Mouse (Mus musculus): ENCODE results near the gene Ano4.

Ano4 gene

DNA sequence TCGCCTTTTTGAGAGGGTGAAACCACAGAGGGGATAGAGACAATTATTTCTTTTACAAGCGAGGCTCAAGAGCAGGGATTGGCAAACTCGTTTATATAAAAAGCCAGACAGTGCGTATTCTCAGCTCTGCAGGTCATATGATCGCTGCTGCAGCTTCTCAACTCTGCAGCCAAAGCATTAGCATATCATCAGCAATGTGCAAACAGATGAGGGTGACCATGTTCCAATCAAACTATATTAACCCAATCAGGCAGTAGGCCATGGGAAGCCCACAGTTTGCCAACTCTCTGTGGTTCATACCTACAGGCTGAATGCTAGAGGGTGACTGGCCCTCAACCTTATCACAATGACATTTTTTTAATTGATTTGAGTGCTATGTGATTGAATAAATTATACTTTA, 64.2 kb downstream of the Ano4 start:
- no peak for DNase-seq (ENCODE audit: low spot score)

GRCm38 (mm10) chr10:89273001-89273680, 71.4 kb downstream of the Ano4 start:
- DNase-seq (ENCODE audit: low spot score): no peak

- DNase-seq (ENCODE audit: low spot score): no peak
Observed at GRCm38 (mm10) chr10:89267312-89267711, 77.2 kb downstream of the Ano4 start.

DNA sequence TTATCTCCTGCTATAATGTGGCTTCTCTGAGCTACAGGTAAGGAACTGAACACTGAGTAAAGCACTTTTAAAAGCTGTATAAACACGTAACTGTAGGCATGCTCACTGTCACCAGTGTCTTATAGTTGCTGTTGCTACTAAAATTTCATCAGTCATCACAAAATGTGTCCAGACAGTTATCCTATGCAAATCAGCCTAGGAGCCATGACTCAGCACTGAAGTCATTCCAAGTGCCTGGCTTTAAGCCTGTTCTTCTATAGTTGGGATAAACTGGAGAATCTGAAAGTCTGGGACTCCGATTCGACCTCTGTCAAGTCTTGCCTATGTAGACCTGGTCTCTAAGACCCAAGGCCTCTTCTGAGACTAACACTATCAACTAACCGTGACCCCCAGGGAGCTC, 81.2 kb downstream of the Ano4 start:
- DNase-seq (ENCODE audit: low spot score): no peak

DNA sequence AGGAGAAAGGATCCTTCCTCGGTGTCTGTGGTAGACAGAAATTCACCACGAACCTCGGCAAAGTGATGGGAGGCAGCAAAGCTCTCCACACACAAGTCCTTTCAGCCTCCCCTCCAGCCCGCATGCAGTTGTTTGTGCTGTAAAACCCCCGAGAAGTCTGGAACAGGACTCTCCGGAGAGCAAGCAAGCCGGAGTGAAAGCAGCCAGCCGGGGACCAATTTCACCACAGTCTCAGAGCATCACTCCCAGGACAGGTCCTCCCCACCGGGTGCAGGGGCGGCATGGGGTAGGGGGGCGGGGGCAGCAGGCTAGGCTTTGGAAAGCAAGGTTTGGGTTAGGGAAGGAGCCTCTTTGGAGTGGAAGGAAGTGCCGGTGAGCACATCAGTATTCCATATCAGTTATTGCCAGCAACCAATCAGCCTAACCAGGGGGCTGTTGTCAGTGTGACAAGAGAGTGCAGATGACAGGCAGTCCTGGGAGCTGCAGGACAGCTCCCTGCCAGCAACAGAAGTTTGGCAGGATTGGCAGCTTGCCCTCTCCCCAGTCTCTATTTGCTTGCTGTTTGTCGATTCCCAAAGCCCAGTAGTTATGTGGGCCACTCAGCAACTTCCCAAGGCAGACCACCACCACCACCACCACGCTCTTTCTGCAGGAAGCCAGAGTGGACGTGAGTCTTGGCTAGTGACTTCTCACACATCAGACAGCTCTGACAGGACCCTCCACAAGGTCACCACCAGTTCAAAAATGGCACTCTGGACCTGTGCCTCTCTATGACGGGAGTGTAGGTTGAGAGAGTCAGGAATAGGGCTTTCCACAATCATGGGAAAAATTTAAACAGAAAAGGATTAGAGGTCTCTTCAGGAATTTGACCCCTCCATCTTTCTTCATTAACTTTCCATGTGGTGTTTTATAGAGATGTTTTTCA, 86.8 kb downstream of the Ano4 start:
- no peak for DNase-seq (ENCODE audit: low spot score)

GRCm38 (mm10) chr10:89256762-89257456, 87.7 kb downstream of the Ano4 start:
- DNase-seq (ENCODE audit: low spot score): no peak

DNA sequence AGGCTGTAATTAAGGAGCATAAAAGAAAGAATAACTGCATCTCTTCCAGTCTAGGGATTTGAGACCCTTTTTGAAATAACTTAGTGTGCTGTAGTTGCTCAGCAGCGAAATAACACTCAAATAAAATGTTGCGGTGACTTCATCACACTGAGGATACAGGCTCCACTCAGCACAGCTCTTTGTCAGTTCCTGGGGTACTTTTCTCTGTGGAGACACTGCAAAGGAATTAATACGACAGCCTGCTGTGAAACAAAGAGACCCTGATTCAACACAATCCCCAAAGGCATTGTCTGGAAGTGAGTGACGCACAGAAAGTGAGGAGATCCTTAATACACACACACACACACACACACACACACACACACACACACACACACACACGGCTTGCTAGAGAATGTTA, 89.8 kb downstream of the Ano4 start:
- DNase-seq (ENCODE audit: low spot score): no peak

DNA sequence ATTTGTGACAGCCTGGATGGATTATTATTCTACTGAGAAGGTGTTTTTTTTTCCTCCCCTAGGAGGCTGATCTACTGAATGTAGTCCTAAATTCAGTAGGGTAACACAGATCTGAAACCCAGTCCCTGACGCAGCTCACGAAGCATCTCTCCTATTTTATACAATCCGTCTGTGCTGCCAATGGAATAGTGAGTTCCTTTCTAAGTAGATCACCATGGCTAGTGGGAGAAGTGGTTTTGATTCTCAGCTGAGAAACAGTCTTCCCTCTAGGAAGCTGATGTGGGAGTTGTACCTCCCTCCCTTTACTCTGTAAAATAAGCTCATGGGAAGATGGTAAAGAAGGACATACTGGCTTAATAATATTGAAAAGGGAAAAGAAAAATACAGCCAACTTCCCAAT, 90.8 kb downstream of the Ano4 start:
- no peak for DNase-seq (ENCODE audit: low spot score)

DNA sequence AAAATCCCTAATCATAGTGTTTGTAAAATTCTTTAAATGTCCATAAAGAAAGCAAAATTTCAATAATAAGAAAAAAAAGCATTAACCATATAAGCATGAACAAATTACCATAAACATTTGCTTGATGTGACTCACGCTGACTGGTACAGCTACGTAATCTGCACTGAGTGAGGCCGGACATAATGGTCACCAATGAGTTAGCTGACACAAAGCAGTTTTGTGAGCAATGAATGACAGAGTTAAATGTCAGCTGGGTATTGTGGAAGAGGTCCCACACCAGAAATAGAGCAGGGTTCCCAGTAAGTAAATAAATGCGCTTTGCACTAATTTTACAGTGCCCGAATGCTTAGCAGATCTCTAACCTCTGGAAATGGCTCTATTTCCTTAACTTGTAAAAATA, 91.9 kb downstream of the Ano4 start:
- DNase-seq (ENCODE audit: low spot score): no peak

- DNase-seq (ENCODE audit: low spot score): no peak
Observed at GRCm38 (mm10) chr10:89243808-89244207, 100.8 kb downstream of the Ano4 start.

DNA sequence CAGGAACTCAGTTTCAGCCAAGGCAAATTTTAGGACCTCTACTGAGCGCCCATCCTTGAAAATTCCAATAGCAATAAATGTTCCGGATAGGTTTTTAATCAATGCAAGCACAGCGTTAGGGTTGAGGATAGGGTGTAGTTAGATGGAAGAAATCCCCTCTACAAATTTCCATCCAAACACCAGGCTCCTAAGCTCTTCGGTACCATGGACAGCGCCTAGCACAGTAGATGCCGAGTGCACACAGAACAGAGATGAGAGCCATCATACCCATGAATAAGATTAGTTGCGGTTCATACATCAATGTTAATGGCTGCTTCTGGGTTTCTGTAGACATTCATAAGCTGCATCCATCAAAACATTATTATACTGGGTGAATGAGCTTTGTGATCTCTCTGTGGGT, 120.0 kb downstream of the Ano4 start:
- DNase-seq (ENCODE audit: low spot score): no peak

DNA sequence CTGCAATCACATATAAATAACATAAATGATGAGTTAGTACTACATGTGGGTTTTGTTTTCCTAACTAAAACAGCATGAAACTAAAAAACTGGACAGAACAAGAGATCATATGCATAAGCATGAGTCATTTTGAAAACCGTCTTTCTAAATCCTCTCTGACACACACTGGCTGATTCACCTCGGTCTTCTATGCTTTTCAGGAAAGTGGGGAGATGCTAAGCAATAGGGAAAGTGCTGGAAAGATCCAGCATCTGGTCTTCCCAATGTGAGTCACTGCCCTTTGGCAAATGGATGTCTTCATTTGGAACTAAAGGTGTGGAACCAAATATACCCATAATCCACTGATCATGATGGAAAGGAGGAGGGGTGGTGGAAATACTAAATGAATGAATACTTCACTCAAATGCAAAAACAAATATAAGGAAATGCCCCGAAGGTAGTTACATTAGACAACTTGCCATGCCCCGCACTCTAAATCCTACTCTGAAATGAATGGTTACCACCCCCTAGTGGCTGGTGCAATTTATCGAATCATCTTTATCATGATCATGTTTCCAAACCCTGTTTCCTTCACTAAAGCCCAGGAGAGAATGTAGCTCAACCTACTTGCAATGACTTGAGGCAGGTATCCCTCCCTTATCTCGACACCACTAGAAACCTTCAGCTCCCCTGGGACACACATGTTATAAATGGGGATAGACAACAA, 122.1 kb downstream of the Ano4 start:
- no peak for DNase-seq (ENCODE audit: low spot score)

DNA sequence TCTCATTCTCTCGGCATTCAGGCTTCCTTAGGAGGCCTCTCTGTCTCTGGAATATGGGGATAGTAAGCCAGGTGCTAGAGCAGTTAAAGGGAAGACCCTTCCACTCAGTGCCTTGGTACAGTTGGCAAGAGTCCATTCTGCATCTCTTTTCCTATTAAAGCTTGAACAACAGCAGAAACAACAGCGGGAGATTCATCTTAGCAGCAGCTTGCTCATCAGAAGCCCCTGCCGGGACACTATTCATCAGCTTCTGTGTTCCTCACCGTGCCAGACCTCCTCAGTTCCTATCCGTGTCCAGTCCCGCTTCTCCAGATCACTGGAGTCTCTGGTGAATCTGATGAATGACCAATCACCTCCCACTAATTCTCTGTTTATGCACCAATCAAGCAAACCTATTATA, 128.5 kb downstream of the Ano4 start:
- no peak for DNase-seq (ENCODE audit: low spot score)

- no peak for DNase-seq (ENCODE audit: low spot score)
Observed at GRCm38 (mm10) chr10:89205858-89206257, 138.7 kb downstream of the Ano4 start.

- no peak for DNase-seq (ENCODE audit: low spot score)
Observed at GRCm38 (mm10) chr10:89196444-89196843, 148.1 kb downstream of the Ano4 start.

DNA sequence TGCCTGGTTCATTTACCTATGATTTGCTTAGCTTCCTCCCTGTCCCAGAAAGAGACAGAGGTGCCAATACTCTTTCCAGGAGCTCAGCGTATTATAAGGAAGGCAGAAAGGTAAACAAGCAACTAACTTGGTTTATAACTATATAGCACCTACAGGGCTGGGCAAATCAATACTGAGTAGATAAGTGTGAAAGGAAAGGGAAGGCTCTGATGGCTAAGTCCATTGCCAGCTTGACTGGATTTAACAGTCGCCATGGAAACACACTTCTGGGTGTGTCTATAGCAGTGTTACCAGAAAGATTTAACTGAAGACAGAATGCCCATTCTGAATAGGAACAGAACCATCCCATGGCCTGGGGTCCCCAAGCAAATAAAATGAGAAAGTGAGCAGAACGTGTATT, 149.5 kb downstream of the Ano4 start:
- DNase-seq (ENCODE audit: low spot score): no peak

DNA sequence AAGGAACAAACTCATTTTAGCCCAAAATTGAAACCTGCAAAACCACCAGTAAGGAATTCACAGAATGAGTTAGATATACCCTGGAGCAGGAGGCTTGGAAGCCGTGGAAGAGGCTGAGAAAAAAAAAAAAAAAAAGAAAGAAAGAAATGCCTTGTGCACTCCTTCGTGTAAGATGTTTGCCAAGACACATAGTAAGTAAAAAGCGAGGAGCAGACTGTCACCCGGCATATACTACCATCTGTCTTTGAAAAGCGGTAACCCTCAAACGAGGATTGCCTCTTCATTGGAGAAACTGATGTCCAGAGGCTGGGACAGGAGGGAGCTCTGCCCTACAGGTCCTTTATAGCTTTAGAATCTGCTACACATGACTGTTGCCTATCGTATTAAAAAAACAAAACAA, 150.1 kb downstream of the Ano4 start:
- DNase-seq (ENCODE audit: low spot score): no peak

DNA sequence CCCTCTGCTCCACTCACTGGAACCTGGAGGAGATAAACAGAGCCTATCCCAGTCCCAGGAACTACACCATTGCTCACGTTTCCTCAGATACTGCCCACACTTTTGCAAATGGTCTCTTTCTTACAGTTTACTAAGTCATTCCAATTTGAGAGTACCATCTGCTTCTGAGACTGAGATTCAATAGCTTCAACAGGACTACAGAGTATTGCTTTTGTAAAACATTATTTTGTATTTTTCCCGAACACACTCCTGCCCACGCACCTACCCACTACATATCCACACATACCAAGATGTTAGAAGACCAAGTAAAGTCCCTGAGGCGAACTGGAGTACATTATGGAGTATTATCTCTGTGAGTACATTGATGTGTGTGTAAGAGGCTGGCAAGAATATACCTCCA, 166.6 kb downstream of the Ano4 start:
- no peak for DNase-seq (ENCODE audit: low spot score)

DNA sequence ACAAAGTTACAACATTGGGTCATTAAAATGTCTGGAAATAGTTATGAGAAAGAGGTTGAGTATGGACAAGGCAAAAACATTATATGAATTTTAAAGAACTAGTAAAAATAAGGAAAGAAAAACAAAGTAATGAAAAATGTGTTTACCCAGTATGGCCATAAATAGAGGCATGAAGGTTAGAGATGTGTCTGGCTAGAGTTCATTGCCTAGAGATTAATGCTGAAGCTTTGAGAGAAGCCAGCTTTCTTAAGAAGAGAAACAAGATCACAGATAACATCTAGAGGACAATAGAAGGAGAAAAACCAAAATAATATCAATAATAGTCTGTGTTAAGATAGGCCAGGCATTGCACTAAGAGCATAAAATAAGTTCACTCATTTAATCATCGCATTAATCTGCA, 180.0 kb downstream of the Ano4 start:
- no peak for DNase-seq (ENCODE audit: low spot score)

DNA sequence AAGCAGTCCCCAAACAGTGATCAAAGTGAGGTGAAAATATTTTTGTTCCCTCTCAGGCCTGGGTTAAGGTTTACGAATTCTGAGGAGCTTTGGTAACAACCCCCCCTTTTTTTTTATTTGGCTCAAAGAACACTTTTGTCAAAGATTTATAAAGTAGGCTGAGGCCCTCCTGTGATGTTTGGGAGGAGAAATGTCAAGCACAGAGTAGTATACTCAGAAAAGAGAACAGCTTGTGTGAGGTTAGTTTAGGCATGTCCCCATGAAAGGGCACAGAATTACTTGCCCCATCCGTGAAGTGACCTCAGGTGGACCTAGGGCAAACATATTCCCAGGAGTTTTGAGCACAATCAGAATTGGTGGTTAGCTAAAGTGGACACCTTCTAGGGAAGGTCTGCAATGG, 189.1 kb downstream of the Ano4 start:
- DNase-seq (ENCODE audit: low spot score): no peak

DNA sequence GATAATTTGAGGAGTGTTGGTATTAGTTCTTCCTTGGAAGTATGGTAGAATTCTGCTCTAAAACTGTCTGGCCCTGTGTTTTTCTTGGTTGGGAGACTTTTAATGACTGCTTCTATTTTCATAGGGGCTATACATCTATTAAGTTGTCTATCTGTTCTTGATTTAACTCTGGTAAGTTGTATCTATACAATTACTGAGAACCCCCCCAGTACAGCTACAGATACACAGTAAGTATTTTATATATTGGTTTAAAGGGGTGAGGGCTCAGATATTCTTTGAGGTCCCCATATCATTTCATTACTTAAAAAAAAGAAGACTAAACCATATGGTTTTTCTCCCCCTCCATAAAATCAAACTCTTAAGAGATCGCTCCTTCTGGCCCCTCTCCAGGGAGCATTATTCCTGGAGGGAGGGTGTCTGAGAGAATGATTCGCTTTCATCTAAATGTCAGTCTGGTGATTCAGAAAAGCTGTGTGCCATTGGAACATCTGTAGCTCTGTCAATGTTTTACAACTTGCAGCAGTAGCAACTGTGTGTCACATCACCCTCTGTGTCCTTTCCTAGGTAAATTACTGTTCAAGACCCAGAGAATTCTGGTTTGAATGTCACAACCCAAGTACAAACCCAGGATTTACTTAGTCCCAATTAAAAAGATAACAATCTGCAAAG, 189.6 kb downstream of the Ano4 start:
- no peak for DNase-seq (ENCODE audit: low spot score)

DNA sequence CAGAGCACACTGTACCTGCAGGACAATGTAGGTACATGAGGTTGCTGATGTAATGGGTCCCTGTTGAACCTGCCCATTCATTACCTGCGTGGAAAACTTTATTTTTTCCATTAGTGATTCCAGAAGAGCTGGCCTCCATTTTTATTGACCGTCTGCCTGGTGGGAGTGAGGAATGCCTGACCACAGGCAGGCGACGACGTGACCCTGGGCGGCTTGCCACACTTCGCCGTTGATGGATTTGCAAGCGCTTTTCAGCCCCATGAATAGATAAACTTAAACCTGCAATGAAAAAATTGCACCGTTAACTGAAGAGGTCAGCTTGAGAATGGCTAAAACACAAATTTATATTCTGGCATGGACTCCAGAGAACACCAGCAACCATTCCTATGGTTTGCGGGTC, 195.4 kb downstream of the Ano4 start:
- DNase-seq (ENCODE audit: low spot score): no peak
